Mouse (Mus musculus) lung, postnatal 0 days (tissue): ENCODE measurements around the gene Mylk4. TPM values are rescaled to one million over a fixed set of nuclear protein-coding genes. Genes with fewer than 3 reads are reported as not detected.

Experiments used
- ATAC-seq: fragments of 200-750 bp; cut with Nextera tagmentation; 2 replicates; pipeline ENCODE4 v1.8.0; 2017; ENCODE audit warnings: moderate library complexity
- DNase-seq: peaks from one replicate; pipeline ENCODE4 v3.0.0-alpha.2; 2016; ENCODE audit warnings: low spot score
- H3K27ac ChIP-seq: fragments of 300-500 bp; sonication (generic); 2 replicates; pipeline ENCODE4 v1.5.1; 2014; ENCODE audit warnings: antibody characterized with exemption, mild to moderate bottlenecking, low read length, mixed read lengths
- H3K27me3 ChIP-seq: fragments of 300-500 bp; sonication (generic); replicated peaks from 2 replicates; pipeline ENCODE4 v1.6.1; 2014; ENCODE audit warnings: low read length, mixed read lengths; ENCODE audit not compliant: insufficient read depth
- H3K36me3 ChIP-seq: fragments of 300-500 bp; sonication (generic); 2 replicates; pipeline ENCODE4 v1.6.1; 2014; ENCODE audit warnings: low read length, mixed read lengths; ENCODE audit not compliant: insufficient read depth
- H3K4me1 ChIP-seq: fragments of 300-500 bp; sonication (generic); 2 replicates; pipeline ENCODE4 v1.6.1; 2014; ENCODE audit warnings: antibody characterized with exemption, low read depth, low read length, mixed read lengths; ENCODE audit not compliant: insufficient read depth
- H3K4me2 ChIP-seq: fragments of 300-500 bp; sonication (generic); replicated peaks from 2 replicates; pipeline ENCODE4 v1.6.1; 2014; ENCODE audit warnings: low read depth, mild to moderate bottlenecking, low read length, moderate library complexity, mixed read lengths
- H3K4me3 ChIP-seq: fragments of 300-500 bp; sonication (generic); 2 replicates; pipeline ENCODE4 v1.5.1; 2014; ENCODE audit warnings: low read depth, low read length
- H3K9ac ChIP-seq: fragments of 300-500 bp; sonication (generic); replicated peaks from 2 replicates; pipeline ENCODE4 v1.6.1; 2014; ENCODE audit warnings: low read depth, mild to moderate bottlenecking
- H3K9me3 ChIP-seq: fragments of 300-500 bp; sonication (generic); 2 replicates; pipeline ENCODE4 v1.6.1; 2016; ENCODE audit warnings: low read length, mixed read lengths
- CTCF ChIP-seq: IDR thresholded peaks from 2 replicates; pipeline ENCODE4 v1.5.1; 2016; ENCODE audit warnings: antibody characterized with exemption, mild to moderate bottlenecking
- EP300 ChIP-seq: IDR thresholded peaks from 2 replicates; pipeline ENCODE4 v1.6.1; 2016; ENCODE audit warnings: antibody characterized with exemption, mild to moderate bottlenecking, control low read depth
- WGBS: fragments of 180-500 bp; shearing (Covaris S2); extraction: QIAGEN DNeasy Blood & Tissue Kit; methylation state at CpG from one replicate; pipeline ENCODE4 v1.1.7; 2014; 5-methylcytosine and 5-hydroxymethylcytosine counted together
- polyA plus RNA-seq: library from polyadenylated mRNA; unstranded; fragments of >200 nt; fragmentation: Nextera tagmentation; extraction: Ambion mirVana; gene quantifications from 2 replicates; pipeline ENCODE4 v1.2.1, GENCODE M21; 2015

Mylk4 gene
- polyA plus RNA-seq, result 0.02 TPM in 1 of 2 replicates, not detected in the other

- no peak for DNase-seq
- no peak within 1 kb of the TSS for H3K9ac ChIP-seq
- H3K4me3 ChIP-seq, result no peak within 1 kb of the TSS
- TF ChIP-seq EP300 (no peak), CTCF (no peak)
- ATAC-seq, result no peak
- H3K27me3 ChIP-seq, result no peaks in the 10 kb centered on the region
- no peak within 1 kb of the TSS for H3K27ac ChIP-seq
- no peaks in the 10 kb centered on the region for H3K36me3 ChIP-seq
- WGBS, result 66% methylated on average over 8 of the region's 8 CpGs
- no peaks in the 10 kb centered on the region for H3K4me1 ChIP-seq
- H3K9me3 ChIP-seq, result no peaks in the 10 kb centered on the region
- H3K4me2 ChIP-seq, result no peak within 1 kb of the TSS
Measured at GRCm38 (mm10) chr13:32783816-32784215, at the start of gene Mylk4. Gene Mylk4 (minus strand): TSS chr13:32783954.

GRCm38 (mm10) chr13:32833237-32833636, 49.5 kb upstream of the Mylk4 start:
- H3K9ac ChIP-seq, result no peak overlapping the region
- H3K9me3 ChIP-seq, result no peaks in the 10 kb centered on the region
- no peak overlapping the region for H3K4me2 ChIP-seq
- H3K4me1 ChIP-seq, result no peaks in the 10 kb centered on the region
- TF ChIP-seq EP300 (no peak), CTCF (no peak)
- H3K36me3 ChIP-seq, result no peaks in the 10 kb centered on the region
- no peak for ATAC-seq
- WGBS, result 64% methylated on average over 6 of the region's 6 CpGs
- no peak for DNase-seq
- H3K27ac ChIP-seq, result no peak overlapping the region
- H3K27me3 ChIP-seq, result no peaks in the 10 kb centered on the region
- H3K4me3 ChIP-seq, result no peak overlapping the region

- H3K4me2 ChIP-seq, result no peak overlapping the region
- no peaks in the 10 kb centered on the region for H3K4me1 ChIP-seq
- peak; percentile 28; the same call in 1 of the 2 replicates for ATAC-seq
- no peaks in the 10 kb centered on the region for H3K27me3 ChIP-seq
- no peak overlapping the region for H3K9ac ChIP-seq
- no peak overlapping the region for H3K4me3 ChIP-seq
- no peak overlapping the region for H3K27ac ChIP-seq
- 46% methylated on average over 3 of the region's 3 CpGs for WGBS
- DNase-seq, result peak; percentile 22
- no peaks in the 10 kb centered on the region for H3K9me3 ChIP-seq
- no peak for TF ChIP-seq EP300
- no peak for TF ChIP-seq CTCF
- no peaks in the 10 kb centered on the region for H3K36me3 ChIP-seq
Measured at GRCm38 (mm10) chr13:32832776-32833175, 49.0 kb upstream of the Mylk4 start.

GRCm38 (mm10) chr13:32831505-32832273, 47.9 kb upstream of the Mylk4 start:
- H3K27ac ChIP-seq, result no peak overlapping the region
- H3K4me3 ChIP-seq, result no peak overlapping the region
- WGBS, result 66% methylated on average over 3 of the region's 3 CpGs
- DNase-seq (no peak), ATAC-seq (no peak)
- TF ChIP-seq CTCF, result no peak
- TF ChIP-seq EP300, result no peak
- H3K9me3 ChIP-seq, result no peaks in the 10 kb centered on the region
- no peak overlapping the region for H3K4me2 ChIP-seq
- H3K36me3 ChIP-seq, result no peaks in the 10 kb centered on the region
- H3K27me3 ChIP-seq, result no peaks in the 10 kb centered on the region
- H3K9ac ChIP-seq, result no peak overlapping the region
- H3K4me1 ChIP-seq, result no peaks in the 10 kb centered on the region

GRCm38 (mm10) chr13:32828886-32829285, 45.1 kb upstream of the Mylk4 start:
- WGBS, result 60% methylated on average over 4 of the region's 4 CpGs
- no peaks in the 10 kb centered on the region for H3K27me3 ChIP-seq

GRCm38 (mm10) chr13:32827951-32828350, 44.2 kb upstream of the Mylk4 start:
- H3K4me2 ChIP-seq, result no peak overlapping the region
- no peak overlapping the region for H3K27ac ChIP-seq
- H3K9ac ChIP-seq, result no peak overlapping the region
- H3K27me3 ChIP-seq, result no peaks in the 10 kb centered on the region
- TF ChIP-seq CTCF (peak; percentile 81), EP300 (no peak)
- no peaks in the 10 kb centered on the region for H3K36me3 ChIP-seq
- H3K9me3 ChIP-seq, result no peaks in the 10 kb centered on the region
- DNase-seq, result peak; percentile 41
- no peak for ATAC-seq
- no peak overlapping the region for H3K4me3 ChIP-seq
- no peaks in the 10 kb centered on the region for H3K4me1 ChIP-seq
- WGBS, result 43% methylated on average over 4 of the region's 4 CpGs

More at GRCm38 (mm10) chr13:32828886-32829285, 45.1 kb upstream of the Mylk4 start:
- Histone ChIP-seq H3K4me3 (no peak overlapping the region), H3K9me3 (no peaks in the 10 kb centered on the region), H3K4me2 (no peak overlapping the region), H3K27ac (no peak overlapping the region), H3K9ac (no peak overlapping the region), H3K36me3 (no peaks in the 10 kb centered on the region), H3K4me1 (no peaks in the 10 kb centered on the region)
- DNase-seq, result no peak
- no peak for ATAC-seq
- TF ChIP-seq CTCF (no peak), EP300 (no peak)
